Mouse (Mus musculus) ovary, postnatal 14 days (tissue): ENCODE measurements at regions not wholly inside any gene's neighbourhood (a gene's known extent, or its start where the extent isn't known, plus 50 kb on each side); places are given as distances from the start of the nearest gene placed in this dataset.

Source experiments
- DNase-seq: peaks from one replicate; pipeline ENCODE4 v3.0.0; 2022; ENCODE audit warnings: low spot score

DNA sequence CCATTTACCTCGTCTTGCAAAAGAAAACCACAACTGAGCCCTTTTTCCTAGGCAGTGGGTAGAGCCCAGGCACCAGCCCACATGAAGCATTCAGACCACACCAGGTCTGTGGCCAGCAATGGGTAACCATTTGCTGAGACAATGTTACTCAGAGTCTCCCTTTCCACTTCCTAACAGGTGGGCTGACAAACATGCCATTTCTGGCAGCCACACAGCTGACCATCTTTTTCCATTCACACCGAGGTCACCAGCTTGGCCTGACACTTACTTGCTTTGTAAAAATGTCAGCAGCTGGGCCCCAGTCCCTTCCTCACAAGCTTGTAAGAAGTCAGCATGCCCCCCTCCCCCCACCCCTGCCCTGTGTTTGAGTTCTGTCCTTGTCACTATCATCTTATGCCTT is 314.6 kb downstream of the Bcor start:
- DNase-seq: no peak

- DNase-seq: no peak
Measured at GRCm38 (mm10) chrX:11855910-11856309, 304.2 kb downstream of the Bcor start.

- no peak for DNase-seq
Measured at GRCm38 (mm10) chrX:11859396-11859795, 300.8 kb downstream of the Bcor start.

GRCm38 (mm10) chrX:11861119-11861708 is 298.9 kb downstream of the Bcor start:
- no peak for DNase-seq

DNA sequence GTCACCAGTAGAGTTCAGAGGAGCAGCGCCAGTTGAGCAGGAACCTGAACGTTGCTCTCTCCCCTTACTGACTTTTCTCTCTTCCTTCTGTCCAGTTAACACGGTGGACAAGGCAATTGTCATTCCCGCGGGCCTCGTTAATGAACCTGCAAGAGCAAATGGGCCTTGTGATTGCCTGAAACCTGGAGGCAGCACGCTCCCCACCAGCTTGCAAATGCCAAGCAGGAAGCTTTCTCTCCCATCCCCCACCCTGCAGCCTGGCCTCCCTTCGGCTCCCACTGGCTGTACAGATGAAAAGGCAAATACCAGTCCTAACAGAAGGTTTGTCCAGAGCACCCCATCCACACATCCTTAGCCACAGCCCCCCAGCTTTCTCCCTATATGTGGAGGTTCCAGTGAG is 298.3 kb downstream of the Bcor start:
- DNase-seq: no peak

DNA sequence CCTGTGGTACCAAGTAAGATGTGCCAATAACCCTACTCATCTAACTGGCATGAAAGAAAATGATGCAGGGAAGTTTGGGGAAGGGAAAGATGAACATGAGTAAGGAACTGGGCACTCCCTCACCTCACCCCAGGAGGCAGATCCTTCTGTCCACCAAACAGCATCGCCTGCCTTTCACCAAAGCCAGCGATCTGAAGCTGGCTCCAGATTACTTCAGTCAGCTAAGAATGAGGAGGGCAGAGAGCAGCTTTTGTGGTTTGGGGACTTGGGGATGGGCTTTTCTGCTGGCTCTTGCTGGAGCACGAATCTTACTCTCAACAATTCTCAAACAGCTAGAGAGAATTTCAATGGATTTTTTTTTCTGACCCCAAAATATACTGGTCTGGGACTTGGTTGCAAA is 297.0 kb downstream of the Bcor start:
- no peak for DNase-seq

DNA sequence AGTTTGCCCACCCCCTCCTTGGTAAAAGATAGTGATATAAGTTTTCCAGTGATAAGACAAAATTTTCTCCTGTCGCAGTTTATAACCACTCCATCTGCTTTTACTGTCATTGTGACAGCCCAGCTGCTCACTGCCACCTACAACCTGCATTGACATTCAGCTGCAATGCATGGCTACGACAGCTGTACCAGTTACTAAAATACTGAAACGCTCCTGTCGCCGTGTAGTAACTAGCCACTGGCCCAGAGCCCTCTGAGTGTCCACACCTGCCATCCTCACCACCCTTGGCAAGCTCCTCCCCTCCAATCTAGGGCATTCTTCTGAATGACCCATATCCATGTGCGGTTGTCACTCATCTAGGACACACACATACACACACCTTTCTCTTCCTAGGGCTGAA is 286.2 kb downstream of the Bcor start:
- DNase-seq: no peak

- DNase-seq: no peak
Measured at GRCm38 (mm10) chrX:11876636-11877035, 283.5 kb downstream of the Bcor start.

DNA sequence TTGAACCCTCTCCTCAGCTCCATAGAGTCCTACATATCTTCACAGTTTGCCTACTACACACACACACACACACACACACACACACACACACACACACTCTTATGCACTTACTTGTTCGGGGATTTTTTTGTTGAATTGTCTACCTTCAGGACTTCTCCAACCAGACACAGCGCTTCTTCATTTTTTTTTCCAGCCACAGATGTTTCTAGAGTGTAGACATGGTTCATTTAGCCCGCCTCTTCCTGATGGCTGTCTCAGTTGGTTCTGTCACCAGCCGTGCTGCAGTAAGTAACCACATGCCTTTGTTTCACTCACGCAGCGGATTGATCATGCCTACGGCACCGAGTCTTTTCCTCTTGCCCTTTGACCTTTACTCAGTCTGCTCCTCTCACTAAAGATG is 282.1 kb downstream of the Bcor start:
- no peak for DNase-seq

- DNase-seq: no peak
Measured at GRCm38 (mm10) chrX:11880972-11881371, 279.2 kb downstream of the Bcor start.

DNA sequence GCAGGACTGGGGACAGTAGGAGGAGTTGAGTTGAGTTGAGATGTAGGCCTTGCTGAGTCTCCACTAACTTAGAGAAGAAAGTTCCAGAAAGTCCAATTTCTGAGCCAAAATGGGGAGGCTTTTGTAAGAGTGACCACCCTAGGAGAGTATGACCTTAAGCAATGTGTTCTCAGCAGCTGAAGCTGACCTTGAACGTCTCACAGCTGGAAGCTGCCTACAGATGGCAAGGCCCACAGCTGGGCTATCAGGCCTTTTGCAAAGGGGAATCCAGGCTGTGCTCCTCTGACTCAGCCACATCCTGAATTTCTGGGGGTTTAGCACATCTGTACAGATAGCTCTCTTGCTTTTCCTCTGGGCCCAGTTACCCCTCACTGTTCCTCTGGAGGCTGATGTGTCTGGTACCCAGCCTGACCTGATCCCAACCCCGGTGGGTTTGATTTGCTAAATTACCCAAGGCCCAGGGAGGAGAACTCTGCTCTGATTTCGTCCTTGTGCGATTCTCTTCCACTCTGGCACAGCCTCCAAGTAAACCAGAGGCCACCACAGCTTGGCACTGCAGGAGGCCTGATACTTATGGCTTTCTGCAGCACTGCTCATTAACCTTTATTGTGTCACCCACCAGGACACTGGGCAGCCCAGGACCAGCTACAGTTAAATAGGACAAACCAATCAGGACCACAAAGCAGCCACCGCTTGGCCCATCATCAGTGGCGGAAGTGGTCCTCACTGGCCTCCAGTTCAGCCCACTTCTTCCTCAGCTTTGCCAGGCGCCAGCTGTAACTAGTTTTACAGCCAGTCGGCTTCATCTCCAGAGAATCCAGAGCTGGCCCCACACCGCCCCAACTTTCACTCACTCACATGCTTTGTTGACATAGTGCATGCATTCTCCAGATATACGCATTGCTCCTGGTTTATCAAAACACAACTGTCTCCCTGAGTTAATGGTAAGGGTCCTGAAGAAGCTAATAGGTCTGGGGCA is 276.1 kb downstream of the Bcor start:
- no peak for DNase-seq

DNA sequence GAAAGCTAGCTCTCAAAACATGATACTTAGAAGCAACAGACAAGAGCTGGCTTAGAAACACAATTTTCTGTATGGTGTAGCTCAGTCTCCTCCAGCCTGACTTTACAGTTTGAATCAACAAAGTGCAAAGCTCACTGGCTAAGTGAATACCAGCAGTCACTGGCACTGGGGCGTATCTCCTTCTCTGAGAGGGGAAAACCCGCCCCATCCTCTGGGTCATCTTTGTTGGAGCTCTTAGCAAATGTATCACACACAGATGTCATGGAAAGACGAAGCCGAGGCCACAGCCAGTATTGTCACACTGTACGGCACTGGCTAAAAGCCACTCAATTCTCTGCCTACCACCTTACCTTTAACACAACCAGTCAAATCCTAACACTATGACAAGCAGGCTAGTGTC is 267.8 kb downstream of the Bcor start:
- no peak for DNase-seq

DNA sequence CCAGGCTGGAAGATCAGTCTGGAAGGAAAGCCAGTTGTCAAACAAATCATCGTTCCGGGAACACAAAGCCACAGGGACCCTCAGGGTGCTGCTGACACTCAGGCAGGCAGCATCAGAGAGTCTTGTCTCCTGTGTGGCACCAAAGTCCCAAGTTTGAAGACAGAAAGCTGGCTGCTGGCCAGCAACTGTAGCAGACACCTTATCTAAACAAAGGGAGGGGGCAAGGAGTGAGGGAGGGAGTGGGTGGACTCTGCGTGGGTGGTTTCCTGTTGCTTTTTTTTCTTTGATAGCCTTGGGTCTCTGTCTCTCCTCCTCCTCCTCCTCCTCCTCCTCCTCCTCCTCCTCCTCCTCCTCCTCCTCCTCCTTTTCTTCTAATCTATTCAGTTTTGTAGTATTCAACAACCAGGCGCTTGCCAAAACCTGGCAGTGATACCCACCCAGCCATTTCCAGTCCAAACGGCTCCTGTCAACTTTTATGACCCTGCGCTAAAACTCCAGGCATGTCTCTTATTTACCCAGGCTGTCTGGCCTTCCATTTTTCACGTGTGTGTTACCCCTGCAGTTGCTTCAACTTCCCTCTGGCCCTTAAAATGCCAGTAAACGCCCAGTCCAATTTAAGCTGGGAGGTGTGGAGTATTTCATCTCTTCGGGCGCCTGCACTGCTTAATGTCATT is 266.4 kb downstream of the Bcor start:
- no peak for DNase-seq

DNA sequence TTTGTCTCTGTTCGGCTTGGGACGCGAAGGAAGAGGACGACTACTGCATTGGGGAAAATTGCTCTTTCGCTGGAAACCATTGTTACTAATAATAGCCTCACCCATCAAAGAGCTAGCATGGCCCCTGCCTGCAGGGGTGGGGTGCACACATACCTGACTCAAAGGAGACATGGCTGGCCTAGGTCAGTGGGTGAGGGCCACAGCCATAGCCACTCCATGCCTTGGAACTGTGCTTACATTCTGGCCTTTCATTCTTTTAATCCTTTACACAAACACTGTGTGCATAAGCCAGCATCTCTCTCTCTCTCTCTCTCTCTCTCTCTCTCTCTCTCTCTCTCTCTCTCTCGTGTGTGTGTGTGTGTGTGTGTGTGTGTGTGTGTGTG is 265.9 kb downstream of the Bcor start:
- DNase-seq: no peak

GRCm38 (mm10) chrX:11895396-11895795 is 264.8 kb downstream of the Bcor start:
- DNase-seq: no peak

GRCm38 (mm10) chrX:11898280-11898679 is 261.9 kb downstream of the Bcor start:
- DNase-seq: no peak

DNA sequence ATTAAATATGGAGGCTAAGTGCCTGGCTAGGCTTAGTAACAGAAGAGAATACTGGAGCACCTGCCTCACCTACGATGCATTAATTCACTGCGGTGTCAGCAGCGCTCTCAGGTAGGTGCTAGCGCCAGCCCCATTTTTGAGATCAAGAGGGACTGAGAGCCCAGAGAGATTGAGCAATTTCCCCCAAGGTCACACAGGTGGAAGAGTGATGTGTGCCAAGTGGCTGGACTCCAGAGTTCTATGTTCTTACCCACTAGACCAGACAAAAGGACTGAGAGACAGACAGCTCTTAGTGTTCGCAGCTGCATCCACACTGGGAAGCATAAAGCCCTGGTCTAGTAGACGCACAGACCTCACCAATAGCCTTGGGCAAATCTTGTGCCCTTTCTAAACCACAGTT is 261.1 kb downstream of the Bcor start:
- no peak for DNase-seq

- DNase-seq: no peak
Measured at GRCm38 (mm10) chrX:11899914-11900313, 260.2 kb downstream of the Bcor start.

DNA sequence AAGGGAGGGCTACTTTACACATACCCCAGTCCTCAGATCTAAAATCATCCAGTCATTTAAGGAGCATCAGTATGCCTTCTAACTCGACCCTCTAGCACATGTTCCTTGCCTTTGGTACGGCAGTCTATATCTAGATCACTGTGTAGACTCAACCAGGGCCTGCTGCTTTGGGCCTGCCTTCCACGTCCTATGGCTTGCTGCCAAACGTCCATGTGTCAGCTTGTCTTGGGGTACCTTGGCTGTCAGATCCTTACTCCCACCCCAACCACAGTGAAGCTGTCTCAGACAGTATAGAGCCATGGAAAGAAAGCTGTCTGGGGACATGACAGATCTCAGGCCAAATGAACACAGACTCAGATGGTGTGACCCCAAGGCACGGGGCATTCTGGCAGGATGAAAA is 258.4 kb downstream of the Bcor start:
- DNase-seq: no peak

GRCm38 (mm10) chrX:11903116-11903700 is 256.9 kb downstream of the Bcor start:
- no peak for DNase-seq

DNA sequence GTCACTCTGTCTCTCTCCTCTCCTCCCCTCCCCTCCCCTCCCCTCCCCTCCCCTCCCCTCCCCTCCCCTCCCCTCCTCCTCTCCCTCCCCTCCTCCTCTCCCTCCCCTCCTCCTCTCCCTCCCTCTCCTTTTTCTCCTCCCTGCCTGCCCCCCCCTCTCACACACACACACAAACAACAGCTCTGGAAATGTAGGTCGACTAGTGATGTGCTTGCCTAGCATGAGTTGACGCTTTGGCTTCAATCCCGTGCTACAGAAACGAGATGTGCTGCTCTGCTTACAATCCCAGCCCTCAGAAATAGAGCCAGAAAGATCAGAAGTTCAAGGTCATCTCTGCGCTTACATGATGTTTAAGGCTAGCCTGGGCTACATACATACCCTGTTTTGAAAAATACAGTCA is 254.9 kb downstream of the Bcor start:
- no peak for DNase-seq

DNA sequence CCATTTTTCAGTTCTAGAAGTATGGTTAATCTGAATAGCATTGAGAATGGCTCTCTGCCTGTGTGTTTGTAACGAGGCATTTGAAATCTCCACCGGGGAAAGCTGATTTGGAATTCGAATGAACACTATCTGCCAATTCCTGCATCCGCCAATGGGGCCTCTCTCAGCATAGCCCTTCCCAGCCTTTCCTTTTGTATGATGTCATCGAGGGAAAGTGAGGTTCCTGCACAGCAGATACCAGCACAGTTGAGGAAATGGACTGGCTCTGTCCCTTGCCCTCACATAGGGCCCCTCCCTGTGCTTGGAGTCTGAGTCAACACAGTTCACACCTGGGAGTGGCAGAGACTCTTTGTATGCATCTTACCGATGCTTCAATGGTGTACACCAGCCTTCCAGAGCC is 253.0 kb downstream of the Bcor start:
- no peak for DNase-seq

GRCm38 (mm10) chrX:11915984-11916383 is 244.2 kb downstream of the Bcor start:
- no peak for DNase-seq
